Mouse (Mus musculus) lung, adult 2 months (tissue): Measurements from ENCODE around the gene Olfr1382.
"Not testable (repeated sequence)": the region's sequence is repeated elsewhere in the genome, so short reads cannot be mapped to it uniquely, and the experiment has no call there.

Source experiments
- CTCF ChIP-seq: fragments of 200-500 bp; IDR thresholded peaks from 2 replicates; pipeline ENCODE4 v1.5.1; 2011; ENCODE audit warnings: mild to moderate bottlenecking, low read length, control low read depth; ENCODE audit not compliant: insufficient read depth
- POLR2A ChIP-seq: fragments of 200-500 bp; IDR thresholded peaks from 2 replicates; pipeline ENCODE4 v1.6.1; 2011; ENCODE audit warnings: low read depth, mild to moderate bottlenecking, control low read depth, low read length, borderline replicate concordance; ENCODE audit errors: extremely low read depth

DNA sequence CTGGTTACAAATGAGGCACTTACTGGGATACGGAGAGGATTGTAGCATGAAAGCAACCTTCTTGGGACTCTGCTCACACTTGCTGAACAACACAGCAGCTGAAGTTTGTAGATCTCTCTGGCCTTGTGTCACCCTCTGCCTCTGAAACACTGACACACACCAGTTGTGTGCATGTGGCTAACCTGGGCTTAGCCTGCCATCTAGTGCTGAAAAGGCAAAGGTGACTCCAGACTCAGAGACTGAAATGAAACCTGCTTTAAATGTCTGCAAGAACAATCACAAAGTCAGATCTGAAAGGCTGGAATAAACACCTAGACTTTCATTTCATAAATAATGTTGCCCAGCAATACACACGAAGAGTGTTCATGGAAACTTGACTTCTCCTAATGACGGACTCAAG lies 26.0 kb downstream of the Olfr1382 start:
- not testable (repeated sequence) for TF ChIP-seq CTCF, POLR2A
